Mouse (Mus musculus): Measurements from ENCODE around the gene Vmn1r120.
"Not testable (repeated sequence)": the region's sequence is repeated elsewhere in the genome, so short reads cannot be mapped to it uniquely, and the experiment has no call there.

Gene Vmn1r120

DNA sequence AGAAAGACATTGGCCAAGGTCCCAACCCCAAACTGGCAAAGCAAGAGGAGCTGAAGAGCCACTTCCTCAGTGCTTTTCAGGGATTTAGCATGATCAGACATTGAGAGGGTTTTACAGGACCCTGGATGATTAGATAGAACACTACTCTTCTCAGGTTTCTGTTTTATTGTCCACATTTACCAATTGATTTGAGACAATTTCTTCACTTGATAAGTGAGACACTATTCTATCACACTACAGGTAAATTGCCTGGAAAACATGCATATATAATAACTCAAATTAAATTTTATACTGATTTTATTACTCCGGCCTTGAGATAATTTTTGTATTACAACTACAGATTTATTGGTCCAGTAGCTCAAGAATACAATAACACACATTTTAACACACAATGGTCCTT lies at the start of gene Vmn1r120:
Vmn1r120 (minus strand) TSS at position 101 of the 400 bp plus-strand sequence.
- not testable (repeated sequence) for DNase-seq (ENCODE audit: inconsistent age in 2 of 2, low spot score in 1 of 2)

- not testable (repeated sequence) for DNase-seq (ENCODE audit: inconsistent age in 2 of 2, low spot score in 1 of 2)
Observed at GRCm38 (mm10) chr7:21098413-21098812, 44.8 kb upstream of the Vmn1r120 start, which contains the start of gene Vmn1r121. Gene Vmn1r121, minus strand, starts transcription at chr7:21098513.

DNA sequence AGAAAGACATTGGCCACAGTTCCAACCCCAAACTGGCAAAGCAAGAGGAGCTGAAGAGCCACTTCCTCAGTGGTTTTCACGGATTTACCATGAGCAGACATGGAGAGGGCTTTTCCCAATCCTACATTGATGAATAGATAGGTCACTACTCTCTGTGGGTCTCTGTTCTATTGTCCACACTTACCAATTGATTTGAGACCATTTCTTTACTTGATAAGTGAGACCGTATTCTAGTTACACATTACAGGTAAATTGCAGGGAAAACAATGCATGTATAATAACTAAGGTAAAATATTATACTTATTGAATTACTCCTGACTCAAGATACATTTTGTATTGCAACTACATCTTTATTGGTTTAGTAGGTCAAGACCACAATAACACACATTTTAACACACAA lies 41.2 kb downstream of the Vmn1r120 start, which contains the start of gene Vmn1r119:
Vmn1r119 (minus strand) TSS at position 101 of the 400 bp plus-strand sequence.
- DNase-seq (ENCODE audit: inconsistent age in 2 of 2, low spot score in 1 of 2), result not testable (repeated sequence)

Data from adrenal gland, adult (tissue).